Mouse (Mus musculus) small intestine, adult 2 months (tissue): ENCODE measurements around the gene Ssu2.

Source experiments
- CTCF ChIP-seq: fragments of 200-500 bp; IDR thresholded peaks from 2 replicates; pipeline ENCODE4 v1.5.1; 2012; ENCODE audit warnings: low read depth, mild to moderate bottlenecking, control low read depth, inconsistent platforms, low read length, moderate library complexity, mixed read lengths; ENCODE audit not compliant: insufficient replicate concordance, insufficient read length; ENCODE audit errors: extremely low read depth
- POLR2A ChIP-seq: fragments of 200-500 bp; IDR thresholded peaks from 2 replicates; pipeline ENCODE4 v1.6.1; 2012; ENCODE audit warnings: low read depth, mild to moderate bottlenecking, control low read depth, inconsistent platforms, low read length, moderate library complexity

- TF ChIP-seq CTCF: no peak
- TF ChIP-seq POLR2A: no peak
Measured at GRCm38 (mm10) chr6:112337667-112338066, 50.2 kb downstream of the Ssu2 start.
